Mouse (Mus musculus) brain, adult 2 months (tissue): ENCODE data around the gene C5ar1.

ENCODE experiments used
- DNase-seq: peaks from one replicate; pipeline ENCODE4 v3.0.0; 2011; ENCODE audit warnings: low read depth, low spot score

The C5ar1 gene

GRCm38 (mm10) chr7:16229869-16230268, 29.5 kb downstream of the C5ar1 start:
- DNase-seq = no peak

- DNase-seq = peak; percentile 98
Observed at GRCm38 (mm10) chr7:16221582-16222272, 37.6 kb downstream of the C5ar1 start, which contains the start of gene Dhx34. Gene Dhx34, minus strand, starts transcription at chr7:16222037.

GRCm38 (mm10) chr7:16213986-16214385, 45.4 kb downstream of the C5ar1 start:
- DNase-seq = no peak

- no peak for DNase-seq
Observed at GRCm38 (mm10) chr7:16213196-16213595, 46.1 kb downstream of the C5ar1 start.

- no peak for DNase-seq
Observed at GRCm38 (mm10) chr7:16210862-16211365, 48.4 kb downstream of the C5ar1 start.

- DNase-seq = no peak
Observed at GRCm38 (mm10) chr7:16208781-16209665, 50.3 kb downstream of the C5ar1 start.

- DNase-seq = peak; percentile 89
Observed at GRCm38 (mm10) chr7:16207496-16207895, 51.8 kb downstream of the C5ar1 start.

- peak; percentile 24 for DNase-seq
Observed at GRCm38 (mm10) chr7:16207076-16207475, 52.3 kb downstream of the C5ar1 start.

- DNase-seq = no peak
Observed at GRCm38 (mm10) chr7:16204791-16205190, 54.5 kb downstream of the C5ar1 start.

GRCm38 (mm10) chr7:16203505-16203903, 55.8 kb downstream of the C5ar1 start:
- DNase-seq = no peak

GRCm38 (mm10) chr7:16202756-16203504, 56.4 kb downstream of the C5ar1 start:
- no peak for DNase-seq

- DNase-seq = no peak
Observed at GRCm38 (mm10) chr7:16201136-16201535, 58.2 kb downstream of the C5ar1 start.

- no peak for DNase-seq
Observed at GRCm38 (mm10) chr7:16198540-16198939, 60.8 kb downstream of the C5ar1 start.

- no peak for DNase-seq
Observed at GRCm38 (mm10) chr7:16197166-16197565, 62.2 kb downstream of the C5ar1 start.
